Mouse (Mus musculus): Measurements from ENCODE around the gene Pex3. TPM values are rescaled to one million over a fixed set of nuclear protein-coding genes. Genes with fewer than 3 reads are reported as not detected.

Pex3 gene
- polyA plus RNA-seq, 1 experiment from 2014 or later = 20.8 TPM

DNA sequence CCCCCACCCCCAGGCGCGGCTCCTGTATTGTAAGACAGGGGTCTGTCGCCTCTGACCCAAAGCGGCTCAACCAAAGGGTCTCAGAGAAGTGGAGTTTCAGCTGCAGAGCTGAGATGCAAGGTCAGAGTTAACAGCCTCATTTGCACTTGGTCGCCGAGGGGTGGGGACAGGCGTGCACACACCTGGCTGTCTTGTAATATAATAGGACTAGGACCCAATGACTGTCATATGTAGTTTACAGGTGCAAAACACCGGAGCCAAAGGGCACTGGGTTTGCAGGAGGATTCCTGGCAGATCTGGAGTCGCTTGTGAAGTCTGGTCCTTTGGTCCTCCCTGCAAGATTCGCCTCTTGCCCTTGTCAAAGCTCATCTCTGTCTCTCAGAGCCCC lies 78.4 kb downstream of the Pex3 start:
- H3K4me2 ChIP-seq (replicated peaks; ENCODE audit: low read depth) = peak overlapping the region; percentile 99
- no peak for DNase-seq (ENCODE audit: low spot score)
- no peaks in the 10 kb centered on the region for H3K4me1 ChIP-seq (replicated peaks; ENCODE audit: control insufficient read depth, insufficient read depth)
- ATAC-seq (ENCODE audit: low FRiP score, low TSS enrichment) = no peak; the same call in 1 of the 2 replicates
- no peak for TF ChIP-seq CTCF (IDR thresholded peaks at IDR 0.05; ENCODE audit: low read depth)
- no peak for TF ChIP-seq EP300 (optimal IDR thresholded peaks at IDR 0.05)
- peak overlapping the region; percentile 69 for H3K27ac ChIP-seq (replicated peaks)
- no peaks in the 10 kb centered on the region for H3K36me3 ChIP-seq (ENCODE audit: control insufficient read depth, insufficient read depth, low read length)
- no peaks in the 10 kb centered on the region for H3K9me3 ChIP-seq (ENCODE audit: control insufficient read depth, low read length)
- H3K27me3 ChIP-seq (ENCODE audit: control insufficient read depth, insufficient read depth, low read length) = no peaks in the 10 kb centered on the region
- WGBS = 4% methylated on average over 10 of the region's 10 CpGs
- H3K9ac ChIP-seq (ENCODE audit: low read length) = peak overlapping the region; percentile 82
- H3K4me3 ChIP-seq (ENCODE audit: low read depth, low read length) = peak overlapping the region; percentile 72

Other genes starting within 250 kb of the Pex3 start
- gene Phactr2, start 78.7 kb downstream of the Pex3 start, polyA plus RNA-seq (2015; fragmentation: Nextera tagmentation; extraction: Ambion mirVana) = 16.8 and 19.6 TPM in 2 replicates
- 97.3 and 100 TPM in 2 replicates for gene Fuca2, start 53.6 kb downstream of the Pex3 start, polyA plus RNA-seq (2015; fragmentation: Nextera tagmentation; extraction: Ambion mirVana)
- 3.9 and 4.3 TPM in 2 replicates for gene Adat2, start 248 bp downstream of the Pex3 start, polyA plus RNA-seq (2015; fragmentation: Nextera tagmentation; extraction: Ambion mirVana)